Mouse (Mus musculus): ENCODE data around the gene Tex9.
"Not testable (repeated sequence)": the region's sequence is repeated elsewhere in the genome, so short reads cannot be mapped to it uniquely, and the experiment has no call there.

The Tex9 gene

GRCm38 (mm10) chr9:72479276-72479675 lies 12.7 kb downstream of the Tex9 start:
- in situ Hi-C loops (cut with MboI) = no loop called here

GRCm38 (mm10) chr9:72477306-72477705 lies 14.7 kb downstream of the Tex9 start:
- in situ Hi-C loops (cut with MboI) = no loop called here

GRCm38 (mm10) chr9:72475511-72475910 lies 16.5 kb downstream of the Tex9 start:
- in situ Hi-C loops (cut with MboI) = no loop called here

GRCm38 (mm10) chr9:72469851-72470250 lies 22.2 kb downstream of the Tex9 start:
- in situ Hi-C loops (cut with MboI) = no loop called here

GRCm38 (mm10) chr9:72468616-72469015 lies 23.4 kb downstream of the Tex9 start:
- in situ Hi-C loops (cut with MboI) = no loop called here

- in situ Hi-C loops (cut with MboI) = no loop called here
Measured at GRCm38 (mm10) chr9:72467551-72468407, 24.2 kb downstream of the Tex9 start.

GRCm38 (mm10) chr9:72465754-72466181 lies 26.2 kb downstream of the Tex9 start:
- in situ Hi-C loops (cut with MboI) = no loop called here

- in situ Hi-C loops (cut with MboI) = no loop called here
Measured at GRCm38 (mm10) chr9:72464806-72465205, 27.2 kb downstream of the Tex9 start.

GRCm38 (mm10) chr9:72462427-72462826 lies 29.6 kb downstream of the Tex9 start:
- in situ Hi-C loops (cut with MboI) = no loop called here

- in situ Hi-C loops (cut with MboI) = no loop called here
Measured at GRCm38 (mm10) chr9:72460767-72461166, 31.2 kb downstream of the Tex9 start.

GRCm38 (mm10) chr9:72459703-72460102 lies 32.3 kb downstream of the Tex9 start:
- in situ Hi-C loops (cut with MboI) = no loop called here

- in situ Hi-C loops (cut with MboI) = no loop called here
Measured at GRCm38 (mm10) chr9:72458233-72458632, 33.8 kb downstream of the Tex9 start.

GRCm38 (mm10) chr9:72456374-72456773 lies 35.6 kb downstream of the Tex9 start:
- in situ Hi-C loops (cut with MboI) = no loop called here

GRCm38 (mm10) chr9:72454281-72454680 lies 37.7 kb downstream of the Tex9 start:
- in situ Hi-C loops (cut with MboI) = not testable (repeated sequence)

GRCm38 (mm10) chr9:72451111-72451510 lies 40.9 kb downstream of the Tex9 start:
- in situ Hi-C loops (cut with MboI) = no loop called here

GRCm38 (mm10) chr9:72450363-72450762 lies 41.6 kb downstream of the Tex9 start:
- in situ Hi-C loops (cut with MboI) = no loop called here

GRCm38 (mm10) chr9:72449841-72450240 lies 42.2 kb downstream of the Tex9 start:
- in situ Hi-C loops (cut with MboI) = no loop called here

- in situ Hi-C loops (cut with MboI) = no loop called here
Measured at GRCm38 (mm10) chr9:72449367-72449766, 42.6 kb downstream of the Tex9 start.

GRCm38 (mm10) chr9:72448026-72448425 lies 44.0 kb downstream of the Tex9 start:
- in situ Hi-C loops (cut with MboI) = no loop called here

- in situ Hi-C loops (cut with MboI) = no loop called here
Measured at GRCm38 (mm10) chr9:72441927-72442715, 49.9 kb downstream of the Tex9 start.

- in situ Hi-C loops (cut with MboI) = no loop called here
Measured at GRCm38 (mm10) chr9:72440948-72441926, 50.8 kb downstream of the Tex9 start.

- in situ Hi-C loops (cut with MboI) = no loop called here
Measured at GRCm38 (mm10) chr9:72440358-72440757, 51.7 kb downstream of the Tex9 start.
